Mouse (Mus musculus): ENCODE data around the gene Nisch.

DNA sequence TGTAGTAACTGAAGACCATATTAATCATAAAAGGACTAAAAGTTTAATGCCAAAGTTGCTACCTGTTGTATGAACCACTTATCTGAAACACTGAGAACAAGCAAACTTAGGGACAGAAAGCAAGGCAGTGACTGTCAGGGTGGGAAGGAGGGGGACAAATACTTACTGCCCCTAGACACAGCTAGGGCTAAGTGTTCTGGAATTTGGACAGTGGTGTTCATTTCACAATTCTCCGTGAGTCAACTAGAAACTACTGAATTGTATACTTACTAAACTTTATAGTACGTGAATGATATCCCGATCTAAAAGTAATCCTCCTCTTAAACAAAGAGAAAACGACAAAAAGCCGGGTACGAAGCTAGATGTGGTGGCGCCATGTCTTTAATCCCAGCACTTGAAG, 17.1 kb downstream of the Nisch start:
- TF ChIP-seq GATA1 (IDR thresholded peaks at IDR 0.05; ENCODE audit: low read length) (no peak), TAL1 (IDR thresholded peaks at IDR 0.05; ENCODE audit: low read length) (no peak)
